Mouse (Mus musculus) heart, postnatal 14 days (tissue): ENCODE results near the gene Rad51b. TPM values are rescaled to one million over a fixed set of nuclear protein-coding genes. Genes with fewer than 3 reads are reported as not detected.
"Not testable (repeated sequence)": the region's sequence is repeated elsewhere in the genome, so short reads cannot be mapped to it uniquely, and the experiment has no call there.

Experiments
- DNase-seq, 2 experiments: peaks; one replicate each; pipeline ENCODE4 v3.0.0; 2021 to 2022
- intact Hi-C: fragments of 180-260 bp; cut with DNase I; formaldehyde crosslinking; loops from one replicate; pipeline ENCODE4 v1.15.1; 2025
- long read RNA-seq, 2 experiments: library from polyadenylated mRNA; stranded (forward); transcript quantifications; one replicate each; pipeline ENCODE4 v2.0.0; 2021
- total RNA-seq, 2 experiments: library from RNA; stranded (reverse); gene quantifications; 2 replicates each; pipeline ENCODE4 v1.2.3; 2021

The Rad51b gene
- under 1 TPM; 0.79 to 0.88 TPM for total RNA-seq
- long read RNA-seq, experiment 1, partial matches to known transcripts = 0 of 1 reads
- long read RNA-seq, experiment 1, other reads (novel, unspliced or antisense) = 1 of 1 reads
- long read RNA-seq, experiment 2, partial matches to known transcripts = 1 of 4 reads
- long read RNA-seq, experiment 2, other reads (novel, unspliced or antisense) = 3 of 4 reads

GRCm38 (mm10) chr12:79297121-79297576 lies at the start of gene Rad51b:
TSS of gene Rad51b (plus strand) at chr12:79297282.
- intact Hi-C loops = no loop called here
- peak; percentile 62 to 71 for DNase-seq

DNA sequence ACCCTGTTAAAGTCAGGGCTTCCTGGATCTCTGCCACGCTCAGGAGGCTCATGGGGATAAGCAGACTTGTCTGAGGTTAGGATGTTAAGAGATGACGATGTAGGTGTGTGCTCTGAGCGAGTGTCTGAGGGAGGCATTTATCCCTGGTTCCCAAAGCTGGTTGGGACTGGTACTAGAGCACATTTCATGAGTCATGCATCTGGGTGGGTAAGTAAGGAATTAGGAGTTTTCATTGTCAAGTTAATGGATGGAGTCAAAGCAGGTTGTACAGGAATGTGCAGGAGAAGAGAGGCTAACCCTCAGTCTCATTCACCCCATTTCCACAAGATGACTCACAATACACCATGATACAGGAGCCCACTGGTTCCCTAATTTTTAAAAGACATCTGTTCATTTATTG lies 49.0 kb upstream of the Rad51b start:
- no peak for DNase-seq
- intact Hi-C loops = no loop called here

GRCm38 (mm10) chr12:79253294-79254053 lies 43.6 kb upstream of the Rad51b start:
- no peak for DNase-seq
- intact Hi-C loops = no loop called here

DNA sequence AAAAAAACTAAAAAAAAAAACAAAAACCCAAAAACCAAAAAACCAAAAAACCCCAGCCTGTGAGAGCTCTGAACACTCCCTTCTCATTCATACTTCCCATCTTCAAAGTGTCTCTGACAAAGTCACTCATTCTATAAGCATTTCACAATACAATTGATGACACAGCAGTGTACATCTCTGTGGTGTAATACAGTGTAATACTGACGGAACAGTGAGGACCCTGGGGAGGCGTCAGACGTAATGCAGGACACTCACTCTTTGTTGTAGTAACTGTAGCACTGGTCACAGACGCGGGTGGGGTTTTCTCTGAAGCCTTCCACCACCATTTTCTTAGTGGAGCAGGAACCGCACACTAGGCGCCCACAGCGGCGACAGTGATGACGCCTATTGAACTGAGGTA lies 42.1 kb upstream of the Rad51b start:
- no peak for DNase-seq
- intact Hi-C loops = no loop called here

DNA sequence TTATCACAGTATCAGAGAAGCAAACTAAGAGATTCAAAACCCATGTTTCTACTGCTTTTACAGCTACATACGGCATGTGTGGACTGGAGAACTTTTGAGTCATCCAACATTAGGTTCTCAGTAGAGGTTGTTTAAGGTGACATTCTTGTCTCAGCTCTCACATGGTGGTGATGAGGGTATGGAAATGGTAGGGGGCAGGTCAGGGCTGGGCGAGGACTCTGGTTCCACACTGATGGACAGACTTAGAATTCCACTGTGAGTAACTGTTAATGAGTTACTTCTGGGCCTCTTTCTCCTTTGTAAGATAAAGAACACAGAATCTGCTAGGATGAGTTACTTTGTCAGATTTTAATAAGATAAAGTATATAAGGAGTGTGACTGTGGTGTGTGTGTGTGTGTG lies 36.9 kb upstream of the Rad51b start:
- intact Hi-C loops = loop anchor here (2.0 kb wide), 1 partner anchor 67 kb away; the partner anchor contains the start of gene Rdh11

GRCm38 (mm10) chr12:79261035-79261434 lies 36.0 kb upstream of the Rad51b start:
- intact Hi-C loops = loop anchor here (2.0 kb wide), 1 partner anchor 68 kb away; the partner anchor contains the start of gene Rdh11
- peak; percentile 23 to 42 for DNase-seq

More for the DNA sequence above, 36.9 kb upstream of the Rad51b start:
- DNase-seq = no peak

- intact Hi-C loops = no loop called here
- no peak for DNase-seq
Observed at GRCm38 (mm10) chr12:79272604-79273003, 24.5 kb upstream of the Rad51b start.

GRCm38 (mm10) chr12:79279513-79280115 lies 17.5 kb upstream of the Rad51b start:
- intact Hi-C loops = no loop called here
- no peak for DNase-seq

GRCm38 (mm10) chr12:79282595-79282994 lies 14.5 kb upstream of the Rad51b start:
- intact Hi-C loops = no loop called here

DNA sequence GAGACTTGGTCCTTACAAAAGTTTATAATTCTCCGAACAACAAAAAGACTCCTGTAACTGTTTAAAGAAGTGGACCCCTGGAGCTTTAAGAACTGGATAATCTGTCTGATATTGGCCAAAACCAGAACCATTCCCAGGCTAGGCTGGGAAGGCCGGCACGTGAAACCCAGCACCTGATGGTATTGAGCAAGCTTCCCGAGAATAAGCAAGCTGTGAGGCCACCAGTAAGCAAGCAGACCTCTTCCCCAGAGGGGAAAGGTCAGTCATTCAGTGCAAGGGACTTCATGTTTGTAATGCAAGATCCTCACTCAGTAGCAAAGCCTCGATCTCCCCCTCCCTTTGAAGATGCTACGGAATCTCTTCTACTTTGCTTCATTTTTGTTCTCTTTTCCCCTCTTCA lies 4.2 kb upstream of the Rad51b start:
- intact Hi-C loops = no loop called here
- no peak for DNase-seq

More at GRCm38 (mm10) chr12:79282595-79282994, 14.5 kb upstream of the Rad51b start:
- no peak for DNase-seq

DNA sequence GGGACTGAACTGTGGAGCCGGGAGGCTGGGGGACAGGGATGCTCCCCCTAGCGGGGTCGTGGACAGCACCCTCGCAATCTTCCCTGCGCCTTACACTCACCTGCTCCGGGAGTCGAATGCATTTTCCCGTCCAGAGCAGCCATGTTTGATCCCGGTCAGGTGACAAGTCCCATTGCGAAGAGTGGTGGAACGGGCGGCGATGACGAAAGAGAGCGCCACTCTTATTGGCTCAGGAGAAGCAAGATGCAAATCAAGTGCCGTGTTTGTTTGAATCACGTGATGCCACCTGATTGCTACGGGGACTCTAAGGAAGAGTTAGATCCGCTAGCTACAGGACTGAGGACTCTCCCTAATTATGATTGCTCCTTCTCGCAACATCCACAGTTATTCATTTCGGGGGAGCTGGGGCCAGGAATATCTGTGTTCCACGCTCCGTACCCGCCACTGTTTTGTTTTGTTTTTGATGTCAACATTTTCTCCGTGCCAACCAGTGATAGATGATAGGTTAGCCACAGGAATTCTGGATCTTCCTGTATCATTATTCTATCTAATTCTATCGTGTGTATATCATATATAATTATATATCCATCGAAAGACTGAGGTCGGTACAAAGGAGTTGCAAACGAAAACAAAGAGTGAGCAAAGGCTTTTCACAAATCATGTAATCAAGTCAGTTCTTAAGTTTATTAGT lies 811 bp upstream of the Rad51b start, which contains the start of gene Zfyve26:
Gene Zfyve26 (minus strand): TSS at position 179 of the 691 bp plus-strand sequence.
- intact Hi-C loops = no loop called here

GRCm38 (mm10) chr12:79297884-79298636 lies 978 bp downstream of the Rad51b start:
- DNase-seq = no peak
- intact Hi-C loops = no loop called here

More for the DNA sequence above, 811 bp upstream of the Rad51b start, which contains the start of gene Zfyve26:
- DNase-seq = peak; percentile 87 to 91

DNA sequence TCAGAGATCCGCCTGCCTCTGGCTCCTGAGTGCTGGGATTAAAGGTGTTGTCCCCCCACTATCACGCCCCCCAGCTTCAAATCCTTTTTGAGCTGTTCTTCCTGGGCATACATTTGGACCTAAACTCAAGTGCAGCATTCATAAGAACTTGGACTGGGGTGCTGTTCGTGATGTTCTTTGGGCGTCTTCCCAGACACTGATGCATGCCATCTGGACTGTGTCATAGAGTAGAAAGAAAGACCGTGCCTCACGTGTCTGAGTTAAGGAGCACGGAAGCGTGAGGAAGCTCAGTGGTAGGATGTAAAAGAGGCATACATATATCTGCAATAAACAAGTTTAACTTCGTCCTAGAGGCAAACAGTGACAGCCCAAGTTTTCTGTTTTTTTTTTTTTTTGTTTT lies 4.7 kb downstream of the Rad51b start:
- intact Hi-C loops = no loop called here
- peak; percentile 42 to 62 for DNase-seq

- no peak for DNase-seq
- intact Hi-C loops = no loop called here
Observed at GRCm38 (mm10) chr12:79305131-79305530, 8.0 kb downstream of the Rad51b start.

- no peak for DNase-seq
- intact Hi-C loops = no loop called here
Observed at GRCm38 (mm10) chr12:79306013-79306412, 8.9 kb downstream of the Rad51b start.

- intact Hi-C loops = no loop called here
Observed at GRCm38 (mm10) chr12:79313721-79314120, 16.6 kb downstream of the Rad51b start.

GRCm38 (mm10) chr12:79317339-79317738 lies 20.3 kb downstream of the Rad51b start:
- intact Hi-C loops = no loop called here
- DNase-seq = no peak

More at GRCm38 (mm10) chr12:79313721-79314120, 16.6 kb downstream of the Rad51b start:
- DNase-seq = no peak

- no peak for DNase-seq
- intact Hi-C loops = no loop called here
Observed at GRCm38 (mm10) chr12:79320895-79321294, 23.8 kb downstream of the Rad51b start.

GRCm38 (mm10) chr12:79322539-79322938 lies 25.5 kb downstream of the Rad51b start:
- intact Hi-C loops, DNase-seq: not testable (repeated sequence)

GRCm38 (mm10) chr12:79326236-79326635 lies 29.2 kb downstream of the Rad51b start:
- intact Hi-C loops = no loop called here
- DNase-seq = no peak
